Mouse (Mus musculus) gastrocnemius, postnatal 25 days (tissue): ENCODE results near the gene Aimp2. TPM values are rescaled to one million over a fixed set of nuclear protein-coding genes. Genes with fewer than 3 reads are reported as not detected.
A peak's percentile ranks its signal among the peaks of the same experiment; 100 is the strongest.

ENCODE experiments used
- DNase-seq: peaks from one replicate; pipeline ENCODE4 v3.0.0; 2022
- total RNA-seq, 2 experiments: library from RNA; stranded (reverse); gene quantifications; 1 replicate in 1 of 2; 2 replicates in 1 of 2; pipeline ENCODE4 v1.2.3; 2021

The Aimp2 gene
- total RNA-seq, 2 experiments from 2014 or later, result 125 to 189 TPM

GRCm38 (mm10) chr5:143903813-143904212 is 5.8 kb downstream of the Aimp2 start:
- no peak for DNase-seq

DNA sequence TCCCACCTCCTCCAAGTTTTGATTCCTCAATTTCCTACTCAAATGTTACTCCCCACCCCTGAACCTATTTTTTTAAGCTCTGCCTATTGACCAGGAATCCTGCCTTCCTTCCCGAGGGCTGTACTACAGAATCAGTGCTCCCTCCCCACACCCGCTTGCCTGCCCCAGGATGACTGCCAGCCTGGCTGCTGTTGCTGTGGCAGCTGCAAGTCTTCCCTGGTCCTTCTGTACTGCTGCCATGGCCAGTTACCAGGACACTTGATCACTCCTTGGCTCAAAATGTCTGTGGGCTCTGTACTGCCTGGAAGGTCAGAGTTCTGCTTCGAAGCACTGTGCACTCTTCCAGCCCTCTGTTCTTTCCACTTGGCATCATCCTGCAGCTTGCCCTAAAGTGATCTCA is 7.5 kb downstream of the Aimp2 start:
- peak; percentile 90 for DNase-seq

GRCm38 (mm10) chr5:143897635-143898330 is 11.9 kb downstream of the Aimp2 start, which contains the start of gene Ankrd61:
TSS of gene Ankrd61 (minus strand) at chr5:143897685.
- no peak for DNase-seq

DNA sequence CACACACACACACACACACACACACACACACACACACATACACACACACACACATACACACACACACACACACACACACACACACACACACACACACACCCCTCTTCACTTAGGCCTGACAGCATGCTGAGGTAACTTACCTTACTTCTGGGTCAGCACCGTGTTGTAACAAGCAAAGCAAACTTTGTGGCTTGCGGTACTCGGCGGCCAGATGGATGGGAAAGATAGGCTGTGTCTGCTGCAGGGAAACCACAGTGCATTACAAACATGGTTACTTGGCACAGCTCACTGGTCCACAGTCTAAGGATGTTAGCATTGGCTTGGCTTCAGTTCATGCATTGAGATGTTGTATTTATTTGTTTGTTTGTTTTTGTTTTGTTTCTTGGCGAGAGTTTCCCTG is 16.3 kb downstream of the Aimp2 start:
- no peak for DNase-seq

DNA sequence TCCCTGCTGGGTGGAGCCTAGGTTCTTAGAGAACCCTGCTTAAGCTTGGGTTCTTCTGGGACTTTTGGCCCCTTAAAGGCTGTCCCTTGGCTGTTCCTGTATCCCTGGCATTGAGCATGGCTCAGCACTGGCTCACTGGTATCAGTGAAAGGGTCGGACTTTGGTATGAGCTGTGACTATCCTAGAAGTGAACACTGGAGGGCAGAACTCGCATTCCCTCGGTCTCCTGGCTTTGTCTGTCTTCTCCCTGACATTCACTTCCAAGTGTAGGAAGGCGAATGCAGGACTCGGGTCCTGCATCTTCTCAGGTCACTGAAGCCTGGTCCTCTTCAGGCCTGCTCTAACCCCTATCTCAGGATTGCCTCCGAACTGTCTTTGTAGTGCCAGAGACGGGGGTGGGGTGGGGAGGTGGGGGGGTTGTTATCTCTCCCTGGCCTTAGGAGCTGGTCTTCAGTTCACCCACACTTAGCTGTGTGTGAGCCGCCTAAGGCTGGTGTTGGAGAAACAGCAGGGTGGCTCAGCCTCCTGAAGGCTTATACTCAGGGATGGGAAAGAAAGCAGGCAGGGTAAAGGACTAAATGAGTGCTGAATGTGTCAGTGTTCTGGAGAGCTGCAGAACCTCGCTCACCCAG is 17.3 kb downstream of the Aimp2 start:
- no peak for DNase-seq

DNA sequence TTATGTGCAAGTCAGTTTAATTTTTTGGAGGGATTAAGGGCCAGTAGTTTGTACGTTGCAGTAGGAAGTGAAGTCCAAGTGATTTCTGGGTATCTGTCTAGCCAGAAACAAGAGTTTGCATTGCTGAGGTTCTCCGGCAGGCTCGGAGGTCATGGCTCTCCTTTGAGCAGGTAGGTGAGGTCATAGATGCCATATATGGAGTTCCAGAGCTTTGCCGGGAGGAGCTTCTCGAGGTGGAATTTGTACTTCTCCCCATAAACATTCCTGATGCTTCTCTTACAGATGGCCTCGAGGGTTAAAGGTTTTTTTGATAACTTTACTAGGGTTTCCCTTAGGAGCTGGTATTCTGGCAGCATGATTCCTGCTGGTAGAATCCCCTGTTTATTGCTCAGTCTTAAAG is 18.9 kb downstream of the Aimp2 start:
- no peak for DNase-seq

- DNase-seq, result no peak
Measured at GRCm38 (mm10) chr5:143885274-143885673, 24.4 kb downstream of the Aimp2 start.

GRCm38 (mm10) chr5:143874571-143874970 is 35.1 kb downstream of the Aimp2 start:
- DNase-seq, result no peak

DNA sequence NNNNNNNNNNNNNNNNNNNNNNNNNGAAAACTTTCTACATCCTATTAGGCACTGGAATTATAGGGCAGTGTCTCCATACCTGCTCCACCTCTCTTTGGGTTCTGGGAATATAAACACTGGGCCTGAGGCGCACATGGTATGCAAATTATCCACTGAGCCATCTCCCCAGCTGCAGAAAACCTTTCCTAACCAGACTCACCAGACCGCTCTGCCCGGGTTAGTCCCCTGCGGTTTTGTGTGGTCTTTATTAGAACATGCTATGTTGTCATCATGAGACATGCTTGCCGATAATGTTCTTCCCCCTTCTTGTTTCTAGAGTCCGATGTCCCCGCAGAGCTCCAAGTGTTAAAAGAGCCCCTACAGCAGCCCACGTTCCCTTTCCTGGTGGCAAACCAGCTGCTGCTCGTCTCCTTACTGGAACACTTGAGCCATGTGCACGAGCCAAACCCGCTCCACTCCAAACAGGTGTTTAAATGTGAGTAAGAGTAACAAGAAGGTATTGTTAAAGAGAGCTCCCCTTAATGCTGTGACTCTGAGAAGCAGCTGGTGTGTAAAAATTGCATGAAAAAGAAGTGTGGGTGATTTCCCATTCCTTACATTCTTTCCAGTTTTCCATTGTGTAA is 38.0 kb downstream of the Aimp2 start:
- DNase-seq, result no peak

Other genes with a start within 250 kb of the Aimp2 start
- 1 to 10 TPM; 4.3 to 5.3 TPM for gene Usp42, start 177.6 kb downstream of the Aimp2 start, total RNA-seq
- gene Eif2ak1, start 92.1 kb downstream of the Aimp2 start, total RNA-seq, result 10 to 100 TPM; 22.8 to 23.6 TPM
- gene Ankrd61, start 12.2 kb downstream of the Aimp2 start, total RNA-seq, result not detected
- 1 to 10 TPM; 4.9 to 7.0 TPM for gene Pms2, start 117 bp upstream of the Aimp2 start, total RNA-seq
- gene Gm42421, start 18.3 kb upstream of the Aimp2 start, total RNA-seq, result not detected
- gene Rsph10b, start 23.2 kb upstream of the Aimp2 start, total RNA-seq, result 1 to 10 TPM in 1 of 2 experiments, under 1 TPM in 1; 0.41 to 1.2 TPM
- gene Ccz1, start 105.0 kb upstream of the Aimp2 start, total RNA-seq, result 10 to 100 TPM; 33.5 to 38.0 TPM
- gene Ocm, start 116.8 kb upstream of the Aimp2 start, total RNA-seq, result not detected
- gene Lmtk2, start 190.6 kb upstream of the Aimp2 start, total RNA-seq, result 10 to 100 TPM; 17.0 to 17.3 TPM